Mouse (Mus musculus) ES-Bruce4 (cell line): ENCODE data around the gene Tiam1. TPM values are rescaled to one million over a fixed set of nuclear protein-coding genes. Genes with fewer than 3 reads are reported as not detected.

ENCODE experiments used
- H3K27ac ChIP-seq: 2 replicates; pipeline ENCODE4 v1.5.1; 2012; ENCODE audit warnings: low read length, inconsistent platforms; ENCODE audit not compliant: insufficient read depth
- H3K27me3 ChIP-seq: 2 replicates; pipeline ENCODE4 v1.6.1; 2012; ENCODE audit warnings: mild to moderate bottlenecking, low read length, inconsistent platforms; ENCODE audit not compliant: control insufficient read depth, poor library complexity, insufficient read depth, severe bottlenecking
- H3K36me3 ChIP-seq: 2 replicates; pipeline ENCODE4 v1.6.1; 2012; ENCODE audit warnings: inconsistent platforms, mild to moderate bottlenecking, low read length, moderate library complexity; ENCODE audit not compliant: control insufficient read depth, poor library complexity, insufficient read depth, severe bottlenecking
- H3K4me1 ChIP-seq: one replicate; pipeline ENCODE4 v1.8.1; 2011; ENCODE audit warnings: low read length; ENCODE audit not compliant: control insufficient read depth, insufficient read depth
- H3K4me3 ChIP-seq: 2 replicates; pipeline ENCODE4 v1.5.1; 2011; ENCODE audit warnings: low read depth, mild to moderate bottlenecking, low read length
- H3K9ac ChIP-seq: 2 replicates; pipeline ENCODE4 v1.6.1; 2012; ENCODE audit warnings: low read depth, mild to moderate bottlenecking, inconsistent platforms; ENCODE audit not compliant: poor library complexity, severe bottlenecking
- H3K9me3 ChIP-seq: replicated peaks from 2 replicates; pipeline ENCODE4 v1.6.1; 2012; ENCODE audit warnings: mild to moderate bottlenecking, low read length, inconsistent platforms; ENCODE audit not compliant: control insufficient read depth, poor library complexity, insufficient read depth, severe bottlenecking
- CTCF ChIP-seq: IDR thresholded peaks from one replicate; pipeline ENCODE4 v1.8.1; 2011; ENCODE audit warnings: low read depth, low read length
- EP300 ChIP-seq: IDR thresholded peaks from 2 replicates; pipeline ENCODE4 v1.6.1; 2011; ENCODE audit warnings: low read depth, low read length; ENCODE audit not compliant: insufficient read depth
- POLR2A ChIP-seq: IDR thresholded peaks from one replicate; pipeline ENCODE4 v1.8.1; 2011; ENCODE audit warnings: low read length; ENCODE audit not compliant: insufficient read depth
- polyA plus RNA-seq: library from polyadenylated mRNA; stranded (reverse); fragments of >200 nt; gene quantifications from 2 replicates; pipeline ENCODE4 v1.2.4, GENCODE M21; 2011; ENCODE audit warnings: low read depth; ENCODE audit not compliant: missing spikeins, insufficient read depth, insufficient read length

Gene Tiam1
- polyA plus RNA-seq, 1 experiment = 24.4 TPM

GRCm38 (mm10) chr16:89865136-89865535 lies 278.4 kb downstream of the Tiam1 start:
- Histone ChIP-seq H3K4me3 (no peak overlapping the region), H3K4me1 (peaks cover 5% of the 10 kb centered on the region), H3K27me3 (no peaks in the 10 kb centered on the region), H3K36me3 (no peaks in the 10 kb centered on the region), H3K27ac (no peak overlapping the region), H3K9ac (no peak overlapping the region), H3K9me3 (no peaks in the 10 kb centered on the region)
- TF ChIP-seq POLR2A = no peak
- TF ChIP-seq CTCF = no peak
- TF ChIP-seq EP300 = no peak

DNA sequence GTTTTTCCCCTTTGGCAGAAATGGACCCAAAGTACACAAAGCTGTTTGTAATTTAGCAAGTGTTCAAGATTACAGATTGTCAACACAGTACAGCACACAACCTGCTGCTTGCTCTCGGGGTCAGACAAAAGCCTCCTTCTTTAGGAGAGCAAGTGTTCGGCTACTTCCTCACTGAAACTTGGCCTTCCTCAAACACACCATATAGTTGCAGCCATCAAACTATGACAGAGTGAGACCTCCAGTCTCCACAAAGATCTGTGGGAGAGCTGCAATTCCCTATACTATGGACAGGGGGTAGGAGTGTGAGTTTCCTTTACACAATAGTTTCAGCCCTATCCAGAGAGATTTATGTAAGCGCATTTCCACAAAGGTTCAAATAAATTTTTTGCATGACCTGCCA lies 278.9 kb downstream of the Tiam1 start:
- Histone ChIP-seq H3K9ac (no peak overlapping the region), H3K27ac (no peak overlapping the region), H3K9me3 (no peaks in the 10 kb centered on the region), H3K36me3 (no peaks in the 10 kb centered on the region), H3K4me1 (peaks cover 5% of the 10 kb centered on the region), H3K27me3 (no peaks in the 10 kb centered on the region), H3K4me3 (no peak overlapping the region)
- TF ChIP-seq CTCF (no peak), EP300 (no peak), POLR2A (no peak)

DNA sequence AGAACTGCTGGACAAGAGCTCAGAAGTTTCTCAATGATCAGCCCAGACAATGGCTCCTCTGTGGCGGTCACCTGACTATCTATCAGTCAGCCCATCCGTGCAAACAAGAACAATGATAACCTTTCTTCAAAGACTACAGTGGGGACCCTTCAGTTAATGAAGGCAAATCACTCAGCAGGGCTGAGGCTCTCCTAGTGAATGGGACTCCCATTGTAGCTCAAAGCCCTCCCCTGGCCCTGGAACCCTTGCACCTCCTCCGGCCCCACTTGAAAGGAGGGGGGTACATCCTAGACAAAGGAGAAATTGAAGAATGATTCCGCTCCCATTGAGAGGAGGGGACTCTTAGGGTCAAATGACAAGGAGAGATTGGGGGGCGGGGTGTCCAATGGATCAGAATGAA lies 280.3 kb downstream of the Tiam1 start:
- Histone ChIP-seq H3K27ac (peak overlapping the region; percentile 27; the same call in 1 of the 2 replicates), H3K4me3 (no peak overlapping the region), H3K9me3 (no peaks in the 10 kb centered on the region), H3K36me3 (no peaks in the 10 kb centered on the region), H3K27me3 (no peaks in the 10 kb centered on the region), H3K9ac (no peak overlapping the region), H3K4me1 (peaks cover 5% of the 10 kb centered on the region)
- no peak for TF ChIP-seq POLR2A
- peak; percentile 73; the same call in 1 of the 2 replicates for TF ChIP-seq EP300
- TF ChIP-seq CTCF = no peak

- no peaks in the 10 kb centered on the region for H3K36me3 ChIP-seq
- no peaks in the 10 kb centered on the region for H3K27me3 ChIP-seq
- peaks cover 5% of the 10 kb centered on the region for H3K4me1 ChIP-seq
- H3K9me3 ChIP-seq = no peaks in the 10 kb centered on the region
- H3K27ac ChIP-seq = no peak overlapping the region
- H3K4me3 ChIP-seq = no peak overlapping the region
- H3K9ac ChIP-seq = no peak overlapping the region
- TF ChIP-seq EP300 (peak; percentile 83), CTCF (no peak), POLR2A (no peak)
Measured at GRCm38 (mm10) chr16:89861531-89861930, 282.0 kb downstream of the Tiam1 start.

DNA sequence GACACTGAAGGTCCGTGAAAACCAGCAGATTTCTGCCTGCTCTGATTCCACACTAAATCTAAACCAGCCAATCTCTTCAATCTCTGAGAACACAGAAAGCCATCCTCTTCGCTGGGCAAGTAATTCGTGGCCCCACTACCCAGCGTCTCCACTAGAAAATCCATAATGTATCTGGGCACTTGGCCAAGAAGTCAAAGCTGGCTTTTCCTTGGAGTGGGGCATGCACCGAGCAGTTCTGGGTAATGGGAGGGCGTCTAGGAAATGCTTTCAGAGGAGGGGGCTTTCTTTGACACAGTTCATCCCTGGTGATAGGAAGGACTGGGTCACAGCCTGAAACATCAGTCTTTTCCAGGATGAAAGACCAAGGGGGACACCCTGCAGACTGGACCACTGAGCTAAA lies 282.9 kb downstream of the Tiam1 start:
- peaks cover 5% of the 10 kb centered on the region for H3K4me1 ChIP-seq
- no peaks in the 10 kb centered on the region for H3K27me3 ChIP-seq
- H3K4me3 ChIP-seq = no peak overlapping the region
- no peak overlapping the region for H3K9ac ChIP-seq
- H3K27ac ChIP-seq = no peak overlapping the region
- H3K36me3 ChIP-seq = no peaks in the 10 kb centered on the region
- no peak for TF ChIP-seq POLR2A
- no peak for TF ChIP-seq CTCF
- TF ChIP-seq EP300 = no peak
- H3K9me3 ChIP-seq = no peaks in the 10 kb centered on the region

DNA sequence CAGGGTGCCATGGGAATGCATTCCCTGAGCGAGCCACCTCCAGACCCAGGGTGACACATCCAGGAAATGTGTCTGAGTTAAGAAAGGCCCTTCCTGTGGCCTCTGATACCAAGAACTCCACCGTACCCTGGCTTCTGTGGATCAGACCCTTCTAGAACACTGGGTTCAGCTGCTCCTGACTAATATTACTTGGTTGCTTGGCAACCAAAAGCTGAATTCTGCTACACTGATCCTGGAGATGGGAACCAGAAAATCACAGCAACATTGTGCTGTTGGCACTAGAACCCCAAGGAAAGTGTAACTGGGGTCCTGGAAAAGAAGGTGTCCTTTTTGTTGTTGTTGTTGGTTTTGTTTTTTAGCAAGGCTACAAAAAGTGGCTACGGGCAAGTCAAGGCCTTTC lies 285.9 kb downstream of the Tiam1 start:
- Histone ChIP-seq H3K27me3 (no peaks in the 10 kb centered on the region), H3K9ac (no peak overlapping the region), H3K4me1 (peaks cover 5% of the 10 kb centered on the region), H3K36me3 (no peaks in the 10 kb centered on the region), H3K27ac (no peak overlapping the region), H3K4me3 (no peak overlapping the region), H3K9me3 (no peaks in the 10 kb centered on the region)
- TF ChIP-seq CTCF = no peak
- TF ChIP-seq POLR2A = no peak
- no peak for TF ChIP-seq EP300
